Mouse (Mus musculus): ENCODE measurements around the gene Shb.

- TF ChIP-seq POLR2A (IDR thresholded peaks at IDR 0.05; ENCODE audit: low read depth, low read length): no peak
- no peak for TF ChIP-seq CTCF (IDR thresholded peaks at IDR 0.05; ENCODE audit: extremely low read depth, insufficient read length, insufficient replicate concordance, low read depth, low read length)
Observed at GRCm38 (mm10) chr4:45393658-45394057, 138.6 kb downstream of the Shb start.

Data from small intestine, adult 2 months (tissue).